Mouse (Mus musculus) ES-E14 (cell line): ENCODE data around the gene BC049715. TPM values are rescaled to one million over a fixed set of nuclear protein-coding genes. Genes with fewer than 3 reads are reported as not detected.

ENCODE experiments used
- DNase-seq: peaks from one replicate; pipeline ENCODE4 v3.0.0-alpha.2; 2013; ENCODE audit warnings: low read depth, low spot score
- H3K27ac ChIP-seq: 2 replicates; pipeline ENCODE4 v1.5.1; 2012; ENCODE audit warnings: low read depth, mild to moderate bottlenecking, low read length, moderate library complexity, mixed read lengths; ENCODE audit not compliant: poor library complexity, insufficient read depth, severe bottlenecking
- H3K36me3 ChIP-seq: 2 replicates; pipeline ENCODE4 v1.6.1; 2012; ENCODE audit warnings: mild to moderate bottlenecking, low read length, moderate library complexity, mixed read lengths; ENCODE audit not compliant: control insufficient read depth, poor library complexity, insufficient read depth, severe bottlenecking
- H3K4me1 ChIP-seq, 2 experiments: fragments of 150-350 bp in 1 of 2; sonication (generic) in 1 of 2; 2 replicates each; pipeline ENCODE4 v1.6.1; 2012; ENCODE audit warnings: low read length in 2 of 2, mild to moderate bottlenecking in 1 of 2, mixed read lengths in 1 of 2; ENCODE audit not compliant: control insufficient read depth in 2 of 2, insufficient read depth in 2 of 2, poor library complexity in 1 of 2
- H3K4me3 ChIP-seq, 2 experiments: fragments of 150-350 bp in 1 of 2; sonication (generic) in 1 of 2; 2 replicates each; pipeline ENCODE4 v1.5.1; 2012; ENCODE audit warnings: low read length in 2 of 2, low read depth in 1 of 2, mild to moderate bottlenecking in 1 of 2, mixed read lengths in 1 of 2; ENCODE audit not compliant: insufficient read depth in 1 of 2, poor library complexity in 1 of 2, severe bottlenecking in 1 of 2
- H3K9ac ChIP-seq: 2 replicates; pipeline ENCODE4 v1.6.1; 2012; ENCODE audit warnings: low read depth, mild to moderate bottlenecking, low read length, mixed read lengths; ENCODE audit not compliant: poor library complexity, insufficient read depth, severe bottlenecking
- H3K9me3 ChIP-seq: fragments of 150-350 bp; sonication (generic); 2 replicates; pipeline ENCODE4 v1.6.1; 2012; ENCODE audit warnings: low read depth, mild to moderate bottlenecking, low read length; ENCODE audit not compliant: control insufficient read depth, insufficient read depth
- CHD2 ChIP-seq: IDR thresholded peaks from 2 replicates; pipeline ENCODE4 v1.6.1; 2014; ENCODE audit warnings: mild to moderate bottlenecking, low read depth, low read length, inconsistent platforms
- HCFC1 ChIP-seq: IDR thresholded peaks from 2 replicates; pipeline ENCODE4 v1.6.1; 2012; ENCODE audit warnings: low read length, inconsistent platforms, borderline replicate concordance; ENCODE audit not compliant: insufficient read depth
- MAFK ChIP-seq: IDR thresholded peaks from 2 replicates; pipeline ENCODE4 v1.6.1; 2014; ENCODE audit warnings: mild to moderate bottlenecking, low read depth, low read length, inconsistent platforms; ENCODE audit not compliant: insufficient read depth
- ZC3H11A ChIP-seq: IDR thresholded peaks from 2 replicates; pipeline ENCODE4 v1.6.1; 2012; ENCODE audit warnings: low read depth, mild to moderate bottlenecking, inconsistent platforms, low read length, borderline replicate concordance
- ZNF384 ChIP-seq: IDR thresholded peaks from 2 replicates; pipeline ENCODE4 v1.6.1; 2012; ENCODE audit warnings: low read depth, low read length, inconsistent platforms
- in situ Hi-C, 2 experiments: fragments of 600-800 bp; cut with MboI; formaldehyde crosslinking; loops; one replicate each; pipeline ENCODE4 v1.15.1; 2025; ENCODE audit warnings: low sequenced_read_pairs in 2 of 2, inconsistent platforms in 1 of 2; ENCODE audit not compliant: unreplicated experiment in 2 of 2
- total RNA-seq: library from RNA; depleted of rRNA; stranded (reverse); fragments of 300-350 nt; gene quantifications from 2 replicates; pipeline ENCODE4 v1.2.3, GENCODE M21; 2012

Gene BC049715
- total RNA-seq, 1 experiment: 1.2 TPM

GRCm38 (mm10) chr6:136852348-136852747 lies 24.9 kb downstream of the BC049715 start:
- no peak for TF ChIP-seq CHD2
- no peak for TF ChIP-seq HCFC1
- no peak for TF ChIP-seq MAFK
- TF ChIP-seq ZC3H11A: no peak
- no peak for TF ChIP-seq ZNF384
- H3K9ac ChIP-seq: no peak overlapping the region
- H3K4me1 ChIP-seq: no peaks in the 10 kb centered on the region; a peak in 1 of 4 replicates
- DNase-seq: no peak
- in situ Hi-C loops: no loop called here
- H3K9me3 ChIP-seq: no peaks in the 10 kb centered on the region
- H3K4me3 ChIP-seq: no peak overlapping the region
- H3K36me3 ChIP-seq: no peaks in the 10 kb centered on the region
- no peak overlapping the region for H3K27ac ChIP-seq

- H3K9ac ChIP-seq: no peak overlapping the region
- H3K4me1 ChIP-seq: no peaks in the 10 kb centered on the region; a peak in 1 of 4 replicates
- DNase-seq: no peak
- in situ Hi-C loops: no loop called here
- no peak overlapping the region for H3K4me3 ChIP-seq
- H3K9me3 ChIP-seq: no peaks in the 10 kb centered on the region
- H3K36me3 ChIP-seq: no peaks in the 10 kb centered on the region
- H3K27ac ChIP-seq: no peak overlapping the region
- TF ChIP-seq ZC3H11A (no peak), CHD2 (no peak), HCFC1 (no peak), ZNF384 (no peak), MAFK (no peak)
These were observed 25.3 kb downstream of the BC049715 start for GRCm38 (mm10) chr6:136852762-136853161.

GRCm38 (mm10) chr6:136854361-136854781 lies 26.9 kb downstream of the BC049715 start:
- no peaks in the 10 kb centered on the region; a peak in 1 of 4 replicates for H3K4me1 ChIP-seq
- TF ChIP-seq MAFK (no peak), HCFC1 (no peak), CHD2 (no peak), ZNF384 (no peak), ZC3H11A (no peak)
- no peaks in the 10 kb centered on the region for H3K9me3 ChIP-seq
- no peaks in the 10 kb centered on the region for H3K36me3 ChIP-seq
- DNase-seq: no peak
- H3K27ac ChIP-seq: no peak overlapping the region
- no peak overlapping the region for H3K9ac ChIP-seq
- in situ Hi-C loops: no loop called here
- H3K4me3 ChIP-seq: no peak overlapping the region

GRCm38 (mm10) chr6:136855183-136855582 lies 27.8 kb downstream of the BC049715 start:
- in situ Hi-C loops: no loop called here
- no peaks in the 10 kb centered on the region for H3K36me3 ChIP-seq
- no peak overlapping the region for H3K4me3 ChIP-seq
- no peak for TF ChIP-seq CHD2
- no peak for TF ChIP-seq ZC3H11A
- no peak for TF ChIP-seq MAFK
- no peak for TF ChIP-seq HCFC1
- no peak for TF ChIP-seq ZNF384
- no peak for DNase-seq
- no peak overlapping the region for H3K9ac ChIP-seq
- H3K4me1 ChIP-seq: no peaks in the 10 kb centered on the region; a peak in 1 of 4 replicates
- no peaks in the 10 kb centered on the region for H3K9me3 ChIP-seq
- no peak overlapping the region for H3K27ac ChIP-seq

- in situ Hi-C loops: no loop called here
- TF ChIP-seq HCFC1 (no peak), ZNF384 (no peak), CHD2 (no peak), ZC3H11A (no peak), MAFK (no peak)
- H3K4me1 ChIP-seq: no peaks in the 10 kb centered on the region; a peak in 1 of 4 replicates
- no peaks in the 10 kb centered on the region for H3K9me3 ChIP-seq
- H3K9ac ChIP-seq: no peak overlapping the region
- H3K27ac ChIP-seq: no peak overlapping the region
- H3K4me3 ChIP-seq: no peak overlapping the region
- no peak for DNase-seq
- H3K36me3 ChIP-seq: no peaks in the 10 kb centered on the region
These were observed 28.7 kb downstream of the BC049715 start for GRCm38 (mm10) chr6:136856071-136856636.
